Mouse (Mus musculus) spleen, postnatal 4 days (tissue): ENCODE data around the gene Slc39a3.
"Not testable (repeated sequence)": the region's sequence is repeated elsewhere in the genome, so short reads cannot be mapped to it uniquely, and the experiment has no call there.

ENCODE experiments used
- DNase-seq, 2 experiments: peaks; one replicate each; pipeline ENCODE4 v3.0.0; 2022; ENCODE audit warnings: low spot score in 2 of 2

Slc39a3 gene

DNA sequence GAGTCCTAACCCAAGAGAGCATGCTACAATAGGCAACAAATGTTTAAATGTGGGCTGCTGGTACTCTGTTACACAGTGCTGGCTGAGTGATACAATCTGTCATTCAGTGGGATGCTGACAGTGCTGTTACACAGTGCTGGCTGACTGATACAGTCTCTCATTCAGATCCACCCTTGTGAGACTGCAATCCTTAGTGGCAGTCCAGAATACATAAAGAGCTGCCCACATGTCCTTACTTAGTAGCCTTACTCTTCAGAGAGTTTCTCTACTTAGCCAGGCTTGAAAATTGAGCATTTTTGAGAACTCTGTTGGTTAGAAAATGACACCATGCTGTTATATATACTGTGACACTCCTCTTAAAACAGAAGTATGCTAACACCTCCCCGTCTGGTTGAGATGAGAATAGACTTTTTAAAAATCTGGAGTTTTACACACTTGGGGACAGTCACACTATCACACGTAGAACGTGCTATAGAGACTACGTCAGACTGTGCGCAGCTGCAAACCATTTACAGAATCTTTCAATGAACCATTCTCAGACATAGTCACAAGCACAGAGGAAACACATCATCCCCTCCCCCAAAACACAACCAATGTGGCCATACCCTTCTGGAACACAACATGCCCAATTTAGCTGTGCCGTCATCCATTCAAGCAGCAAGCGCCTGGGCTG lies 31.1 kb downstream of the Slc39a3 start:
- no peak for DNase-seq

DNA sequence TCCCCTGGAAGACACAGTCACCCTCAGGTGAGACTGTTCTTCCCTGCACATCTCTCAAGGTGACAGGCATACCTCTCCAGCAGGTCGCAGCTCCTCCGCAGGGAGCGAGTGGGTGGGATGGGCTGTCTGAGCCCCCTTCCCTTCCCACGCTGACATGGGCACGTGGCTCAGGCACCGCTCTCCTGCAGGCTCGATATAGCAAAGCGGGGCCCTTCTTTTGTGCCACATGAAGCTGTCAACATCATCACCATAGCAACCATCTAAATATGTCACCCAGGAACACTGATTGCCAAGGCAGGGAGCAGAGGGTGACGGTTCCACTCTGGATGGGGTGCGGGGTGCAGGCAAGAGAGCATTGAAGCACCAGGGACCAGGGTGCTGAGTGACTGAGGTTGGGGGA lies 36.1 kb downstream of the Slc39a3 start:
- DNase-seq: no peak

GRCm38 (mm10) chr10:81000197-81001062 lies 36.8 kb downstream of the Slc39a3 start:
- no peak for DNase-seq

DNA sequence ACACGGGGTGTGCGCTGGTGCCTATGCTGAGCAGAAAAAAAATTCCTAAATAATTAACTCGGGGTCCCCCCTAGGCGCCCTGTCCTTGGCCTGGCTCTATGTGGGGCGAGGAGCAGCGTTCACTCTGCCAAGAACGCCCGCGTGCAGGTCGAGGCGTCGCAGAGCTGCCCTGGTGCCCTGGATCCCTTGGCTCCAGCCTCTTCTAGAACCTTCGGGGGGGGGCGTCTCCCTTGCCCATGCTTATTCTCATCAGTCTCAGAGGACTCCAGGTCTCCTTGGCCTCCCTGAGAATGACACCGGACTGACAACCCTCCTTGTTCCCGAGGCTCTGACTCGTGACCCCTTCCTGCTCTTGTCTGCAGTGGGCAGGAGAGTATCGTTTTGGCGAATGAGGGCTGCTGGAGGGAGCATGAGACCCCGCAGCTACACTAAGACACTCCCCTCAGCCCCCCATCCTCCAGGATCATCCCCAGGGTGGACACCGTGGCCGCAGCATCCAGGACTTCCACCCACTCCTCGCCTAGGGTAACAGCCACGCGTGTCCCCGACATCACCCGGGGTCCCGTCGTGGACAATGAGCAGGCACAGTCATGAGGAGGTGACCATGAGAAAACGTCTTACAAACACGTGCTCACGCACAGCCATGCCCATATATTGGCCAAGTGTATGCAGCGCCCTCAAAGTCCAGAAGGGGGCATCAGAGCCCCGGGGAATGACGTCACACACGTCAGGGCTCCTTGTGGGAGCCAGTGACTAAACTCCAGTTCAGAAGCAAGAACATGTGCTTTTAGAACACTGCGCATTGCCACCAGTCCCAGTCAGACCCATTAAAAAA lies 37.6 kb downstream of the Slc39a3 start:
- peak; percentile 82 to 92 for DNase-seq

DNA sequence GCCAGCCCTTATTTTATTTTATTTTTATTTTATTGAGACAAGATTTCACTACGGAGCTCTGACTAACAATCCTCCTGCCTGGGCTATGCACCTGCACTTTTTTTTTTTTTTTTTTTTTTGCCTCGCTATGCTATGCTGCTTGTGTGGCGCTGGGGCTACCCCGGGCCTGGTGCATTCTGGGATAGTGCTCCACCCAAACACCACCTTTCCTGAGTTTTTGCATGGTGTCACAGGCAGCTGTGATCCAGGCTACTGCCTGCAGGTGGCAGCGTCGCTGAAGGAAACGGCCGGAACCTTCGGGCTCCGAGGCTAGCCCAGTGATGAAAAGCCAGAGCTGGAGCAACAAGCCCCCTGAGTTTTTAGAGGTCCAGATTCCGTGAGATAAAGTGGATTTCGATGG lies 38.4 kb downstream of the Slc39a3 start:
- peak; percentile 60 to 80 for DNase-seq

- DNase-seq: no peak
These were observed 39.2 kb downstream of the Slc39a3 start for GRCm38 (mm10) chr10:80998021-80998420.

DNA sequence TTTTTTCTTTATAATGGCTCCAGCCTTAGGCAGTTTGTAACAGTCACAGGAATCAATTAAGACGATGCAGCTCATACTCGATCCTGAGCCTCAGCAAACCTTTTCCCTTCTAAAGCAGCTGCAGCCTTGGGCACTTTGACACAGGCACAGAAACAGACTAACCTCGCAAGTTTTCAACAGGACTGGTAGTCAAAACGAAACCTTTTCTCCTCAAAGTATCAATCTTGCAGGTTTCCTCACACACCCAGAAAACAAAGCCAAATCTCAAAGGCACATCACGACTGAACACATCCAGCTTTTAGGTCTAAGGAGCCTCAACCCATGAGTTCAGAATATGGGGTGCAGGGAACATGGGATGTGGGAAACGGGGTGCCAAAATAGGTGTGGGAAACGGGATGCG lies 39.9 kb downstream of the Slc39a3 start:
- no peak for DNase-seq

DNA sequence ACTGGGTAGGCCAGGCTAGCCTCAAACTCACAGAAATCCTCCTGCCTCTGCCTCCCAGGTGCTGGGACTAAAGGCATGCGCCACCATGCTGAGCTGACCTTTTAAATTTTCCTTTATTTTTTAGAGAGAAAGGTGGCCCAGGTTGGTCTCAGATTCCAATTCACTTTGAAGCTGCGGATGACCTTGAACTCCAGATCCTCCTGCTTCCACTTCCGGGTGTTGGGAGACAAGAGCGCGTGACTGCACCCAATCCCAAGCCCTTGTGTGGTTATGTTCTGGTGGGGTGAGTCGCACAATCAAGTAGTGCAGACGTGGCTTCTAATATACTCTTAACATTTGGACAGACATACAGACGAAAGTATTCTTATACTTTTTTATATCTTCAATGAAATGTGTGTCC lies 40.7 kb downstream of the Slc39a3 start:
- DNase-seq: no peak

DNA sequence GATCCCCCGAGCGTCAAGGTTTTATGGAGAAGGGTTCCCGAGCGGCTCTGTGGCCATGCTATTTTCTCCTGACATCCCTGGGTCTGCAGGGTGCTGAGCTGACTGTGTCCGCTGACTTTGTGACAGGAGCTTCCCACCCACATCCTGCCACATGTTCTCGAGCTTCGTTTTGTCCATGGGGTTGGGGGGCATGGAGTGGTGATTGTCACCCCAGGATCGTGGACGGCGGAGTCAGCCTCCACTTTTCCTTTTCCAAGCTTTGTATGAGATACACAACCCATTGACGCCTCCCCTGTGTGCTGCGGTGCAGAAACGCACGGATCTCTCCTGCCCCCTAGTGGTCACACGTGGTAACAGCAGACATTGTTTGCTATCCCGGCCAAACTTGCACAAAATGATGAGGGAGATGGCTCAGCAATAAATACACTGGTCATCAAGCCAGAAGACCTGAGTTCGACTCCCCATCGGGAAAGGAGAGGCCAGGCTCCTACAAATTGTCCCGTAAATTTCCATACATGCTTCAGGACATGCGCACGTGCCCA lies 42.1 kb downstream of the Slc39a3 start:
- peak; percentile 77 to 92 for DNase-seq

DNA sequence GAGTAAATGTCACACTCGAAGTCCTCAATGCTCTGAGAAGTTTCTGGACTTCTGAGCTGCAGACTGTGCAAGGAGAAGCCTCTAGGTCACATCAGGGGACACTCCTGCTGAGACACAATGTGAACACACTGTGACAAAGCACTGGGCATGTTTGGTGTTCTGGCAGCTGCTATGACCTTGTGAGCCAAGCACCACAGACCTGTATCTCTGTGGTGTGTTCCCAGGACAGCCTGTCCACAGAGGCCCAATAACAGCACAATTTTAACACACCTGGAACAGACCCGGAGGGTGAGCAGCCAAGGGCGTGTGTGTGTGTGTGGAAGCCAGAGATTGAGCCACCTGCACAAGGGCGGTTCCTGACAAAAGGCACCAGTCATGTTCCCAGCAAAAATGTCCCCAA lies 42.6 kb downstream of the Slc39a3 start:
- no peak for DNase-seq

- no peak for DNase-seq
These were observed 44.0 kb downstream of the Slc39a3 start for GRCm38 (mm10) chr10:80993276-80993675.

- DNase-seq: no peak
These were observed 45.3 kb downstream of the Slc39a3 start for GRCm38 (mm10) chr10:80991945-80992344.

- DNase-seq: no peak
These were observed 46.2 kb downstream of the Slc39a3 start for GRCm38 (mm10) chr10:80991007-80991406.

DNA sequence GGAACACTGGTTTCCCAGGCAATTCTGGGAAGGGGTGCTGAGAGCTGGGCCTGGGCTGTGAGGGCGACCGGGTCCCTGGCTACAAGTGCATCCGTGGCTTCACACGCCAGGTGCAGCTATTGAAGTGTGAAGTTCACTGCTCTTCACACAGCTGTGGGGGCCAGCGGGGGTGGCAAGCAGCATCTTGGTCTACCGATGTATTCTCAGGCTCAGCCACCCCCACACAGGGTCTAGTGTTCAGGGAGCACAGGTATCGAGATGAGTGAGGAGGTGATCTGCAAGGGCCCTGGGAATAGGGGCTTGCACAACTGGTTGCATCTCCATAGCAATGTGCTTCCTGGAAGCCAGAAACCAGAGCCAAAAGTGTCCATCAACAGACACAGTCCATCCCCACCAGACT lies 46.8 kb downstream of the Slc39a3 start:
- peak in 1 of 2 experiments; percentile 43 for DNase-seq

DNA sequence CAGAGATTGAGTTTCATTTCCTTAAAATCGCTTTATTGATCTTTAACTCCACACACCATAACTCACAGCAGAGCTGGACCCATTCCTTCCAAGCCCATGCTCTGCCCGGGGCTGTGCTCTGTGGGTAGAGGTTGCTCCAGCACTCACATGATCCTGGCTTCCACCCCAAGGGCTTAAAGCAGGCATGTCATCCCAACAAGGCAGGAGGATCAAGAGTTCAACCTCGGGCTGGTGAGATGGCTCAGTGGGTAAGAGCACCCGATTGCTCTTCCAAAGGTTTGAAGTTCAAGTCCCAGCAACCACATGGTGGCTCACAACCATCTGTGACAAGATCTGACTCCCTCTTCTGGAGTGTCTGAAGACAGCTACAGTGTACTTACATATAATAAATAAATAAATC lies 47.4 kb downstream of the Slc39a3 start:
- not testable (repeated sequence) for DNase-seq

DNA sequence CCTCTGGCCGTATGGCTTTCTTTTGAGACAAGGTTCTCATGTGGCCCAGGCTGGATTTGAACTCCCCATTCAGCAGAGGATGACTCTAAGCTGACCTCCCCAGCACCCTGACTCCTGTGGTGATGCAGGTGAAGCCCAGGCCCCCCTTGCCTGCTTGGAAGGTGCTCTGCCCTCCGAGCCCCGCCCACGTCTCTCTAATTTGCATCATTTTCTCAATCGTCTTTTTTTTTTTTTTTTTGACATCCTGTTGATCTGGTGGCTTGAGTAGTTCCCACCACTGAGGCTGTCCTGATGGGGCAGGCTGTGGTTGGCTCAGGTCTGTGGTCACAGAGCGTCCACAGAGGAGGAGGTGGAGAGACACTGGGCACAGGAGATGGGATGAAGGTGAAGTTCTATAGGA lies 47.8 kb downstream of the Slc39a3 start:
- DNase-seq: no peak

DNA sequence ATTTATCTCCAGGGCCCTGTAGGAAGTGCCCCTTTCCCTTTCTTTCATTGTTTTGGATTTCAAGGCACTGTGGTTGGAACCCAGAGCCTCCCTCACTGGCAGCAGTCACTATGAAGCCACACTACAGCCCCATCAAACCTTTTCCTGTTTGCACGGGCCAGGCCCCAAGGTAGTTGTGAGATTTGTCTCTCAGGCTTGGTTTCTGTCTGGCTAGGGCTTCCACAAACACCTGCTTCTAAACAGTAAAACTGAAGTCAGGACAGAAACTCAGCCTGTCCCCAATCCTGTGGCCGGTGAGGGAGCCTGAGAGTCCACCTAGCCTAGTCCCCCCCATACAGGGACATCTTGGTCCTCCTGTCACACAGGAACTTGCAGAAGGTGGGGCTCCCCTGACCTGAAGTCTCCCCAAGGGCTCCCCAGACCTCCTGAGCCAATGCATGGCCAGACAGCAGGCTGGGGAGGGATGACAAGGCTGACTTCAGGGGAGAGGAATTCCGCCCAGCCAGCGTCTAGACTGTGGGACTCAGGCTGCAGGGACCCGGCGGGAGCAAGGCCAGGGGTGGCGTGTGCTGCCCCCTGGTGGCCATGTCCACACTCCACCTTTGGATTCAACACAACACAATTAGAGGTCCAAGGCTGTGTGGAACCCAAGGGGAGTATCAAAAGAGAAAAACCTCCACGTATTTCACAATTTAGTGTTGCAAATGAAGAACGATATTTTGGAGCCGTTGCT lies 49.4 kb downstream of the Slc39a3 start:
- DNase-seq: peak; percentile 69 to 92

GRCm38 (mm10) chr10:80986754-80987153 lies 50.5 kb downstream of the Slc39a3 start:
- DNase-seq: no peak

- no peak for DNase-seq
These were observed 51.1 kb downstream of the Slc39a3 start for GRCm38 (mm10) chr10:80985970-80986701.

DNA sequence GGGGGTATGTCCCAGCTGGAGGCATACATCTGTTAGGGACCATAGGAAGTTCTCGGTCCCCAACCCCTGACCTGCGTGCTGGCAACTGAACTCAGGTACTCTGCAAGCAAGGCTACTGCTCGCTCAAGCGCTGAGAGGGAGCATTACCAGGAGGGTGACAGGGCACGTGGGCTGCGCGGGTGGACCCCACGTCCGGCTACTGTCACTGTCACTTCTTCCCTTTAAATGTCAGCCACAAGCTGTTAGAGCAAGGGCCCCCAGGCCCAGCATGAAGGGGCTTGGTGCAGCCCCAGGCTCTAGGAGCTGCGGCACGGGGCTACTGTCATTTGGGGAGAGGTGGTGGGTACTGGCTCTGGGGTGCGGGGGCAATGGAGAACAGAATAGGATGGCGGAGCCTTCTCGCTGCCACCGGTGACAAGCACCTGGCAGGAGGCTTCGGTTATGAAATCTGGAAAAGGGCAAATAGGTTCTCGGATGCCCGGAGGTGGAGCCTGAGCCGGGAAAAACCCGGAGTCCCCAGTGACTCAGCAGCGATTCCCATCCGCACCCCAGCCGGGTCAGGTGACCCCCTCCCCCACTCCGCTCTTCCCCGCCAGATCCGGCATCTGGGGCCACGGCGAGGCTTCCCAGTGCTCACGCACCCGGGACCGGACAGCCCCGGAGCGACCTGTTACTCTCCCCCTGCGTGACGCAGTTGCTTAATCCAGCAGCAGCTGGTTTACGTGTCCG lies 51.8 kb downstream of the Slc39a3 start:
- DNase-seq: no peak
